Mouse (Mus musculus) liver, postnatal 0 days (tissue): ENCODE results near the gene Arhgef3.

ENCODE experiments used
- CTCF ChIP-seq: sonication (generic); IDR thresholded peaks from 2 replicates; pipeline ENCODE4 v1.5.1; 2016; ENCODE audit warnings: antibody characterized with exemption, low read depth
- EP300 ChIP-seq: IDR thresholded peaks from 2 replicates; pipeline ENCODE4 v1.6.1; 2016; ENCODE audit warnings: antibody characterized with exemption, low read depth, mild to moderate bottlenecking

DNA sequence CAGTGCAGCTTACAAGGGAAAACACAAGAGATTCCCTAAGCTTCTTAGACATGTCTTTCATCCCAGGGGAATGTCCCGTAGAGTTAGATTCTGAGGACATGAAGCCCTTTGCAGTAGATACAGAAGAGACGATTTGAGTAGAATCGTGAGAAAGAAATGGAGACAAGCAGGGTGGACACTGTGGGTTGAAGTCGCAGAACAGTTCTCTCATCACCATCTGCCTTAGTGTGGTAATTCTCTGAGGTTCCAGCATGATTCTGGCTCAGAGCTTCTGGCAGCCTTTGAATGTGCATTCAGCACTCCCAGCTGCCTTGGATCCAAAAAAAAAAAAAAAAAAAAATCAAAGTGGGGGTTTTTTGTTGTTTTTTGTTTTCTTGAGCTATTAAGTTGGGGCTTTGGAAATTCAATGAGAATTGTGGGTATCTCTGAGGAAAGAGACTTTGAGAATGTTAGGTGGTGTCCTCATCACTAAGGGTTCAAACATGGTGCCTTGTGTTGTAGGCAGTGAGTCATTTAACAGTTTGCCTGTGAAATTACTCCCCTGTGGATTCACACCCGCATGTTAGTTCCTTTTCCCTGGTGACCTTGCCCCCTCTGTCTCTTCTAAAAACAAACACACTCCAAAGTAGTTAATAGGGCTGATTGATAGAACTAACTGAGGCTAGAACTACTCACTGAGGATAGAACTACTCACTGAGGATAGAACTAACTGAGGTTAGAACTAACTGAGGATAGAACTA is 33.0 kb upstream of the Arhgef3 start:
- TF ChIP-seq CTCF = no peak
- no peak for TF ChIP-seq EP300
